Mouse (Mus musculus): ENCODE results near the gene Ccdc169. TPM values are rescaled to one million over a fixed set of nuclear protein-coding genes. Genes with fewer than 3 reads are reported as not detected.

Gene Ccdc169
- polyA plus RNA-seq (2016; fragmentation: Nextera tagmentation; extraction: Ambion mirVana): 0.08 and 0.10 TPM in 2 replicates

- Histone ChIP-seq H3K4me2 (replicated peaks) (no peak within 1 kb of the TSS), H3K27ac (no peak within 1 kb of the TSS), H3K36me3 (peaks cover 48% of the 10 kb centered on the region), H3K9me3 (no peaks in the 10 kb centered on the region), H3K4me1 (no peaks in the 10 kb centered on the region), H3K9ac (no peak within 1 kb of the TSS), H3K27me3 (no peaks in the 10 kb centered on the region), H3K4me3 (no peak within 1 kb of the TSS)
- no peak for ATAC-seq (ENCODE audit: insufficient number of reproducible peaks, insufficient read depth, low FRiP score, low TSS enrichment)
These were observed at the start of gene Ccdc169 for GRCm38 (mm10) chr3:55137039-55137438. Gene Ccdc169 (plus strand): TSS chr3:55137339.

GRCm38 (mm10) chr3:55087360-55087759 lies 49.8 kb upstream of the Ccdc169 start:
- H3K4me2 ChIP-seq (replicated peaks): no peak overlapping the region
- ATAC-seq (ENCODE audit: insufficient number of reproducible peaks, insufficient read depth, low FRiP score, low TSS enrichment): no peak
- 61% methylated on average over 4 of the region's 4 CpGs for WGBS

GRCm38 (mm10) chr3:55088359-55088758 lies 48.8 kb upstream of the Ccdc169 start:
- no peak overlapping the region for H3K27ac ChIP-seq
- H3K27me3 ChIP-seq: no peaks in the 10 kb centered on the region
- ATAC-seq (ENCODE audit: insufficient number of reproducible peaks, insufficient read depth, low FRiP score, low TSS enrichment): no peak
- H3K9me3 ChIP-seq: no peaks in the 10 kb centered on the region
- 68% methylated on average over 4 of the region's 4 CpGs for WGBS
- no peak overlapping the region for H3K4me2 ChIP-seq (replicated peaks)
- H3K9ac ChIP-seq: no peak overlapping the region
- H3K4me1 ChIP-seq: no peaks in the 10 kb centered on the region
- no peaks in the 10 kb centered on the region for H3K36me3 ChIP-seq
- no peak overlapping the region for H3K4me3 ChIP-seq

More at GRCm38 (mm10) chr3:55087360-55087759, 49.8 kb upstream of the Ccdc169 start:
- H3K4me1 ChIP-seq: no peaks in the 10 kb centered on the region
- no peak overlapping the region for H3K4me3 ChIP-seq
- H3K36me3 ChIP-seq: no peaks in the 10 kb centered on the region
- no peaks in the 10 kb centered on the region for H3K27me3 ChIP-seq
- no peak overlapping the region for H3K9ac ChIP-seq
- no peaks in the 10 kb centered on the region for H3K9me3 ChIP-seq
- no peak overlapping the region for H3K27ac ChIP-seq

- Histone ChIP-seq H3K9me3 (no peaks in the 10 kb centered on the region), H3K4me1 (no peaks in the 10 kb centered on the region), H3K4me3 (no peak overlapping the region), H3K9ac (no peak overlapping the region), H3K4me2 (replicated peaks) (no peak overlapping the region), H3K27ac (no peak overlapping the region), H3K36me3 (no peaks in the 10 kb centered on the region), H3K27me3 (no peaks in the 10 kb centered on the region)
- 73% methylated on average over 3 of the region's 3 CpGs for WGBS
- ATAC-seq (ENCODE audit: insufficient number of reproducible peaks, insufficient read depth, low FRiP score, low TSS enrichment): no peak
These were observed 48.3 kb upstream of the Ccdc169 start for GRCm38 (mm10) chr3:55088843-55089242.

GRCm38 (mm10) chr3:55089291-55089690 lies 47.8 kb upstream of the Ccdc169 start:
- Histone ChIP-seq H3K27ac (no peak overlapping the region), H3K36me3 (no peaks in the 10 kb centered on the region), H3K9ac (no peak overlapping the region), H3K9me3 (no peaks in the 10 kb centered on the region), H3K4me1 (no peaks in the 10 kb centered on the region), H3K27me3 (no peaks in the 10 kb centered on the region), H3K4me2 (replicated peaks) (no peak overlapping the region), H3K4me3 (no peak overlapping the region)
- ATAC-seq (ENCODE audit: insufficient number of reproducible peaks, insufficient read depth, low FRiP score, low TSS enrichment): no peak
- 78% methylated on average over 4 of the region's 4 CpGs for WGBS

- H3K27me3 ChIP-seq: no peaks in the 10 kb centered on the region
- H3K36me3 ChIP-seq: no peaks in the 10 kb centered on the region
- H3K4me2 ChIP-seq (replicated peaks): no peak overlapping the region
- no peak overlapping the region for H3K4me3 ChIP-seq
- no peaks in the 10 kb centered on the region for H3K9me3 ChIP-seq
- H3K27ac ChIP-seq: no peak overlapping the region
- ATAC-seq (ENCODE audit: insufficient number of reproducible peaks, insufficient read depth, low FRiP score, low TSS enrichment): no peak
- H3K4me1 ChIP-seq: peaks cover 15% of the 10 kb centered on the region
- WGBS: 72% methylated on average over 1 of the region's 1 CpGs
- no peak overlapping the region for H3K9ac ChIP-seq
These were observed 44.0 kb upstream of the Ccdc169 start for GRCm38 (mm10) chr3:55093161-55093560.

GRCm38 (mm10) chr3:55095968-55096654 lies 41.0 kb upstream of the Ccdc169 start:
- Histone ChIP-seq H3K4me2 (replicated peaks) (peak overlapping the region; percentile 37), H3K27me3 (no peaks in the 10 kb centered on the region), H3K9me3 (no peaks in the 10 kb centered on the region), H3K4me3 (no peak overlapping the region), H3K4me1 (peaks cover 15% of the 10 kb centered on the region), H3K27ac (peak overlapping the region; percentile 92), H3K9ac (no peak overlapping the region), H3K36me3 (no peaks in the 10 kb centered on the region)
- 18% methylated on average over 8 of the region's 8 CpGs for WGBS
- ATAC-seq (ENCODE audit: insufficient number of reproducible peaks, insufficient read depth, low FRiP score, low TSS enrichment): peak; percentile 83

GRCm38 (mm10) chr3:55096655-55097005 lies 40.5 kb upstream of the Ccdc169 start:
- Histone ChIP-seq H3K9ac (no peak overlapping the region), H3K4me3 (no peak overlapping the region), H3K4me1 (peaks cover 15% of the 10 kb centered on the region), H3K27ac (peak overlapping the region; percentile 92), H3K27me3 (no peaks in the 10 kb centered on the region), H3K9me3 (no peaks in the 10 kb centered on the region), H3K4me2 (replicated peaks) (peak overlapping the region; percentile 37), H3K36me3 (no peaks in the 10 kb centered on the region)
- WGBS: 59% methylated on average over 2 of the region's 2 CpGs
- no peak for ATAC-seq (ENCODE audit: insufficient number of reproducible peaks, insufficient read depth, low FRiP score, low TSS enrichment)

GRCm38 (mm10) chr3:55097186-55097585 lies 40.0 kb upstream of the Ccdc169 start:
- no peaks in the 10 kb centered on the region for H3K36me3 ChIP-seq
- 78% methylated on average over 2 of the region's 2 CpGs for WGBS
- H3K27ac ChIP-seq: peak overlapping the region; percentile 92
- H3K4me3 ChIP-seq: no peak overlapping the region
- no peak overlapping the region for H3K9ac ChIP-seq
- ATAC-seq (ENCODE audit: insufficient number of reproducible peaks, insufficient read depth, low FRiP score, low TSS enrichment): no peak
- no peak overlapping the region for H3K4me2 ChIP-seq (replicated peaks)
- peaks cover 15% of the 10 kb centered on the region for H3K4me1 ChIP-seq
- H3K27me3 ChIP-seq: no peaks in the 10 kb centered on the region
- no peaks in the 10 kb centered on the region for H3K9me3 ChIP-seq

GRCm38 (mm10) chr3:55098014-55098413 lies 39.1 kb upstream of the Ccdc169 start:
- H3K36me3 ChIP-seq: no peaks in the 10 kb centered on the region
- H3K4me1 ChIP-seq: peaks cover 15% of the 10 kb centered on the region
- 56% methylated on average over 2 of the region's 2 CpGs for WGBS
- no peak overlapping the region for H3K4me3 ChIP-seq
- no peak overlapping the region for H3K27ac ChIP-seq
- H3K4me2 ChIP-seq (replicated peaks): no peak overlapping the region
- H3K9ac ChIP-seq: no peak overlapping the region
- no peaks in the 10 kb centered on the region for H3K27me3 ChIP-seq
- no peaks in the 10 kb centered on the region for H3K9me3 ChIP-seq
- no peak for ATAC-seq (ENCODE audit: insufficient number of reproducible peaks, insufficient read depth, low FRiP score, low TSS enrichment)

GRCm38 (mm10) chr3:55098990-55099389 lies 38.1 kb upstream of the Ccdc169 start:
- H3K4me2 ChIP-seq (replicated peaks): no peak overlapping the region

GRCm38 (mm10) chr3:55101092-55101491 lies 36.0 kb upstream of the Ccdc169 start:
- no peak overlapping the region for H3K9ac ChIP-seq
- no peak overlapping the region for H3K4me3 ChIP-seq
- no peak overlapping the region for H3K4me2 ChIP-seq (replicated peaks)
- H3K4me1 ChIP-seq: peaks cover 11% of the 10 kb centered on the region
- H3K36me3 ChIP-seq: no peaks in the 10 kb centered on the region
- no peak overlapping the region for H3K27ac ChIP-seq
- no peak for ATAC-seq (ENCODE audit: insufficient number of reproducible peaks, insufficient read depth, low FRiP score, low TSS enrichment)
- no peaks in the 10 kb centered on the region for H3K27me3 ChIP-seq
- H3K9me3 ChIP-seq: no peaks in the 10 kb centered on the region

More at GRCm38 (mm10) chr3:55098990-55099389, 38.1 kb upstream of the Ccdc169 start:
- no peak for ATAC-seq (ENCODE audit: insufficient number of reproducible peaks, insufficient read depth, low FRiP score, low TSS enrichment)
- Histone ChIP-seq H3K4me3 (no peak overlapping the region), H3K27ac (no peak overlapping the region), H3K27me3 (no peaks in the 10 kb centered on the region), H3K36me3 (no peaks in the 10 kb centered on the region), H3K9ac (no peak overlapping the region), H3K9me3 (no peaks in the 10 kb centered on the region), H3K4me1 (peaks cover 15% of the 10 kb centered on the region)
- WGBS: 71% methylated on average over 11 of the region's 11 CpGs

Measured in embryonic facial prominence, embryonic 12.5 days (tissue).